Mouse (Mus musculus): Measurements from ENCODE around the gene Gm28919. TPM values are rescaled to one million over a fixed set of nuclear protein-coding genes. Genes with fewer than 3 reads are reported as not detected.
"Not testable (repeated sequence)": the region's sequence is repeated elsewhere in the genome, so short reads cannot be mapped to it uniquely, and the experiment has no call there.

Gene Gm28919
- not detected in 2 replicates for polyA plus RNA-seq (2011; ENCODE audit: insufficient read length, low read depth, missing spikeins)

- H3K4me3 ChIP-seq (ENCODE audit: insufficient read depth, low read length); H3K4me1 ChIP-seq (ENCODE audit: control insufficient read depth, insufficient read depth, low read length); H3K27ac ChIP-seq (ENCODE audit: insufficient read depth, low read length): not testable (repeated sequence)
These were observed at the start of gene Gm28919 for GRCm38 (mm10) chrY:6583246-6583645. Gm28919 (plus strand) TSS chrY:6583546.

Other genes with a start within 250 kb of the Gm28919 start
- not detected in 2 replicates for gene Gm21719, start 99.3 kb downstream of the Gm28919 start, polyA plus RNA-seq (2011; ENCODE audit: insufficient read length, low read depth, missing spikeins)